Mouse (Mus musculus): ENCODE measurements around the gene Rasal2. TPM values are rescaled to one million over a fixed set of nuclear protein-coding genes. Genes with fewer than 3 reads are reported as not detected.
A peak's percentile ranks its signal among the peaks of the same experiment; 100 is the strongest.

Gene Rasal2
- total and polyA plus RNA-seq, 3 experiments, result 1.5 to 2.6 (median 1.7) TPM

- no peaks in the 10 kb centered on the region for H3K79me2 ChIP-seq (replicated peaks; ENCODE audit: control insufficient read depth, extremely low read depth, insufficient read depth, poor library complexity, severe bottlenecking)
- in situ Hi-C loops (cut with MboI; ENCODE audit: low pct_ligation_motif_present, low pct_unique_long_range_greater_than_20kb, low sequenced_read_pairs) (loop anchor here (10.0 kb wide), 1 partner anchor 714 kb away; no protein-coding TSS in a partner anchor), dilution Hi-C loops (cut with MboI; ENCODE audit: extremely low pct_ligation_motif_present, extremely low pct_unique_long_range_greater_than_20kb, low sequenced_read_pairs) (no loop called here)
- no peak within 1 kb of the TSS for H3K27ac ChIP-seq (ENCODE audit: insufficient read depth, low read depth)
- no peaks in the 10 kb centered on the region for H3K27me3 ChIP-seq (replicated peaks)
- peak within 1 kb of the TSS; percentile 65 to 76 (median 69) for H3K4me3 ChIP-seq (replicated peaks in 1 of 3; ENCODE audit: low read depth in 2 of 3, low read length in 2 of 3, poor library complexity in 1 of 3)
- peak within 1 kb of the TSS; percentile 68 for H3K9ac ChIP-seq (ENCODE audit: insufficient read depth, low read depth)
- no peaks in the 10 kb centered on the region for H3K9me3 ChIP-seq (replicated peaks; ENCODE audit: low read length)
- TF ChIP-seq MYC (IDR thresholded peaks at IDR 0.05; ENCODE audit: low read depth, low read length) (peak; percentile 79; the same call in 1 of the 2 replicates), NRF1 (IDR thresholded peaks at IDR 0.05; ENCODE audit: low read depth, low read length) (peak; percentile 40; the same call in 1 of the 2 replicates), EP300 (IDR thresholded peaks at IDR 0.05; ENCODE audit: low read length) (0 out of 2 replicates have a peak, but pooled peaks have one; percentile 20), SIN3A (IDR thresholded peaks at IDR 0.05; ENCODE audit: low read length) (peak; percentile 92), POLR2AphosphoS2 (IDR thresholded peaks at IDR 0.05; ENCODE audit: low read depth, low read length) (no peak), MAFK (IDR thresholded peaks at IDR 0.05; ENCODE audit: insufficient replicate concordance, low read length) (no peak), SMC3 (IDR thresholded peaks at IDR 0.05; ENCODE audit: low read depth, low read length) (peak; percentile 77), IRF4 (IDR thresholded peaks at IDR 0.05; ENCODE audit: low read depth, low read length) (0 out of 2 replicates have a peak, but pooled peaks have one; percentile 59), ZMIZ1 (IDR thresholded peaks at IDR 0.05; ENCODE audit: low read depth, low read length) (peak; percentile 67; the same call in 1 of the 2 replicates), E2F4 (IDR thresholded peaks at IDR 0.05; ENCODE audit: insufficient replicate concordance, low read depth, low read length) (no peak), MAZ (IDR thresholded peaks at IDR 0.05; ENCODE audit: low read depth, low read length) (0 out of 2 replicates have a peak, but pooled peaks have one; percentile 40), USF1 (IDR thresholded peaks at IDR 0.05; ENCODE audit: low read depth, low read length) (peak; percentile 31), USF2 (conservative IDR thresholded peaks at IDR 0.05; ENCODE audit: low read depth, low read length) (no peak), POLR2A (IDR thresholded peaks at IDR 0.05; ENCODE audit: low read depth, low read length) (peak; percentile 63; the same call in 1 of the 2 replicates), TBP (conservative IDR thresholded peaks at IDR 0.05; ENCODE audit: low read depth, low read length) (0 out of 2 replicates have a peak, but pooled peaks have one; percentile 45), HCFC1 (IDR thresholded peaks at IDR 0.05; ENCODE audit: low read depth, low read length) (peak; percentile 66), MAX (IDR thresholded peaks at IDR 0.05; ENCODE audit: low read length) (peak; percentile 82), ZNF384 (IDR thresholded peaks at IDR 0.05; ENCODE audit: low read depth, low read length) (no peak), ZKSCAN1 (IDR thresholded peaks at IDR 0.05; ENCODE audit: borderline replicate concordance, low read depth, low read length) (no peak), CHD2 (IDR thresholded peaks at IDR 0.05; ENCODE audit: low read length) (0 out of 2 replicates have a peak, but pooled peaks have one; percentile 9), RCOR1 (conservative IDR thresholded peaks at IDR 0.05; ENCODE audit: low read depth, low read length) (no peak), PAX5 (IDR thresholded peaks at IDR 0.05; ENCODE audit: low read length) (no peak), NELFE (IDR thresholded peaks at IDR 0.05; ENCODE audit: low read depth, low read length) (peak; percentile 75), BHLHE40 (IDR thresholded peaks at IDR 0.05; ENCODE audit: low read depth, low read length) (peak; percentile 44), CHD1 (IDR thresholded peaks at IDR 0.05; ENCODE audit: low read depth, low read length) (no peak), ETS1 (conservative IDR thresholded peaks at IDR 0.05; ENCODE audit: low read depth, low read length) (no peak; the same call in 1 of the 2 replicates), CTCF (conservative IDR thresholded peaks at IDR 0.05 in 1 of 2, IDR thresholded peaks at IDR 0.05 in 1 of 2; ENCODE audit: low read depth in 2 of 2, low read length in 2 of 2) (peak; percentile 53 to 92), JUND (conservative IDR thresholded peaks at IDR 0.05; ENCODE audit: low read depth, low read length) (no peak), TCF12 (IDR thresholded peaks at IDR 0.05; ENCODE audit: low read depth, low read length) (peak; percentile 74), ZC3H11A (IDR thresholded peaks at IDR 0.05; ENCODE audit: low read depth, low read length) (peak; percentile 20), ELF1 (IDR thresholded peaks at IDR 0.05; ENCODE audit: low read depth, low read length) (peak; percentile 89), KAT2A (IDR thresholded peaks at IDR 0.05; ENCODE audit: insufficient replicate concordance, low read length) (no peak), MXI1 (IDR thresholded peaks at IDR 0.05; ENCODE audit: low read depth, low read length) (peak; percentile 94), MEF2A (IDR thresholded peaks at IDR 0.05; ENCODE audit: borderline replicate concordance, low read depth, low read length) (peak; percentile 52; the same call in 1 of the 2 replicates), GABPA (IDR thresholded peaks at IDR 0.05; ENCODE audit: insufficient replicate concordance, low read depth, low read length) (no peak), RAD21 (IDR thresholded peaks at IDR 0.05; ENCODE audit: low read depth, low read length) (peak; percentile 85)
- peak within 1 kb of the TSS; percentile 53 for H3K4me2 ChIP-seq (ENCODE audit: insufficient read depth, low read depth, poor library complexity, severe bottlenecking)
- DNase-seq (ENCODE audit: extremely low read depth), result peak; percentile 92
- H3K4me1 ChIP-seq (ENCODE audit: control insufficient read depth in 1 of 2, insufficient read depth in 2 of 2), result peaks cover 3 to 18% of the 10 kb centered on the region in 2 experiments; a peak in 3 of 4 replicates
- H3K36me3 ChIP-seq (replicated peaks in 1 of 2; ENCODE audit: control insufficient read depth in 1 of 2, insufficient read depth in 1 of 2, low read length in 1 of 2), result peaks cover 6 to 21% of the 10 kb centered on the region in 2 experiments
Observed at GRCm38 (mm10) chr1:157458421-157459208, 46.2 kb upstream of the Rasal2 start, which contains the start of gene Cryzl2. Gene Cryzl2 (plus strand): TSS chr1:157458577.

Measured in CH12.LX (cell line).